Mouse (Mus musculus): ENCODE results near the gene Gm21762. TPM values are rescaled to one million over a fixed set of nuclear protein-coding genes. Genes with fewer than 3 reads are reported as not detected.

Gm21762 gene
- polyA plus RNA-seq (2012; rRNA removed) = 0.04 and 0.17 TPM in 2 replicates

DNA sequence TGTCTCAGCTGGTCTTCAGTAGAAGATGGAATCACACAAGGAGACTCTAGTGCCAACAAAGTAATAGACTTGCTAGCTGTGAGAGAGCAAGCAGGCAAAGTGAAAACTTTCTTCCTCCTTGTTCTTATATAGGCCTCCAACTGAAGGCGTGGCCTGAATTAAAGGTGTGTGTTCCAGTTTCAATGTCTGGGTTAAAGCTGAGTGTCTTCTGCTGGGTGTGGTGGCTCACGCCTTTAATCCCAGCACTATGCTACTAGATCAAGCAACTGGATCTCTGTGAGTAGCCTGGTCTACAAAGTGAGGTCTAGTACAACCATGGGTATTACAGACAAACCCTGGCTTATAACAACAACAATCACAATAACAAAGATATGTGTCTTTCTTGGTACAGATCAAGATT lies at the start of gene Gm21762:
Gene Gm21762, minus strand, starts transcription at position 101 of the 400 bp plus-strand sequence.

GRCm38 (mm10) chr13:120262870-120263269 lies 47.1 kb upstream of the Gm21762 start, which contains the start of gene AF067061:
TSS of gene AF067061 (plus strand) at chr13:120263114.

DNA sequence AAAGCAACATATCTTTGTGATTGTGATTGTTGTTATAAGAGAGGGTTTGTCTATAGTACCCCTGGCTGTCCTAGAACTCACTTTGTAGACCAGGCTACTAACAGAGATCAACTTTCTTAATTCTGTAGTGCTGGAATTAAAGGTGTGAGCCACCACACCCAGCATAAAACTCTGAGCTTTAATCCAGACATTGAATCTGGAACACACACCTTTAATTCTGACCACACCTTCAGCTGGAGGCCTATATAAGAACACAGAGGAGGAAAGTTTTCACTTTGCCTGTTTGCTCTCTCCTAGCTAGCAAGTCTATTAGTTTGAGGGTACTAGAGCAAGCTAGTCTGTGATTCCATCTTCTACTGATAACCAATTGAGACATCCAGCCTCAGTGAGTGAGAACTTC lies 23.1 kb upstream of the Gm21762 start, which contains the start of gene Gm21731:
Gene Gm21731, plus strand, starts transcription at position 301 of the 400 bp plus-strand sequence.

DNA sequence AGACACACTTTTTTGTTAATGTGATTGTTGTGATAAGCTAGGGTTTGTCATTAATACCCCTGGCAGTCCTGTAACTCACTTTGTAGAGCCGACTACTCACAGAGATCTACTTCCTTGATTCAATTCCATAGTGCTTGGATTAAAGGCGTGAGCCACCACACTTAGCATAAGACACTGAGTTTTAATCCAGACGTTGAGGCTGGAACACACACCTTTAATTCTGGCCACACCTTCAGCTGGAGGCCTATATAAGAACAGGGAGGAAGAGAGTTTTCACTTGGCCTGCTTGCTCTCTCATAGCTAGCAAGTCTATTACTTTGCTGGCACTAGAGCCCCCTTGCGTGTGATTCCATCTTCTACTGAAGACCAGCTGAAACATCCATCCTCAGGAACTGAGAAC lies 43.6 kb downstream of the Gm21762 start, which contains the start of gene Gm21818:
Gene Gm21818, plus strand, starts transcription at position 301 of the 400 bp plus-strand sequence.

Other genes starting within 250 kb of the Gm21762 start
- not detected in 2 replicates for gene Gm36079, start 188.9 kb downstream of the Gm21762 start, polyA plus RNA-seq (2012; rRNA removed)
- 1.1 and 2.0 TPM in 2 replicates for gene Gm21188, start 163.8 kb downstream of the Gm21762 start, polyA plus RNA-seq (2012; rRNA removed)
- gene Gm20767, start 75.7 kb downstream of the Gm21762 start, polyA plus RNA-seq (2012; rRNA removed) = not detected in 2 replicates
- not detected in 2 replicates for gene Gm21818, start 43.5 kb downstream of the Gm21762 start, polyA plus RNA-seq (2012; rRNA removed)
- gene Gm21731, start 23.2 kb upstream of the Gm21762 start, polyA plus RNA-seq (2012; rRNA removed) = not detected in 2 replicates
- not detected in 2 replicates for gene AF067061, start 47.2 kb upstream of the Gm21762 start, polyA plus RNA-seq (2012; rRNA removed)
- gene BC147527, start 84.4 kb upstream of the Gm21762 start, polyA plus RNA-seq (2012; rRNA removed) = 0.57 and 1.0 TPM in 2 replicates
- not detected in 2 replicates for gene Tcstv3, start 100.9 kb upstream of the Gm21762 start, polyA plus RNA-seq (2012; rRNA removed)

Measured in liver, embryonic 18 days (tissue).